Mouse (Mus musculus) myocyte (in vitro differentiated cells): ENCODE data around the gene Snapc4.

Source experiments
- MAX ChIP-seq: IDR thresholded peaks from one replicate; pipeline ENCODE4 v1.6.1; 2011; ENCODE audit warnings: low read depth, mild to moderate bottlenecking, control low read depth
- MYOD1 ChIP-seq, 3 experiments: IDR thresholded peaks; one replicate each; pipeline ENCODE4 v1.6.1; 2011; ENCODE audit warnings: control low read depth in 2 of 3, low read depth in 2 of 3, mild to moderate bottlenecking in 2 of 3, moderate library complexity in 1 of 3; ENCODE audit not compliant: insufficient read length in 2 of 3, control insufficient read depth in 1 of 3
- POLR2A ChIP-seq: IDR thresholded peaks from one replicate; pipeline ENCODE4 v1.6.1; 2011; ENCODE audit warnings: low read depth, mild to moderate bottlenecking, control low read depth, moderate library complexity; ENCODE audit not compliant: insufficient read length
- POLR2AphosphoS2 ChIP-seq: IDR thresholded peaks from one replicate; pipeline ENCODE4 v1.6.1; 2011; ENCODE audit warnings: low read depth, control low read depth; ENCODE audit not compliant: insufficient read length

- peak in 1 of 3 experiments; percentile 58 for TF ChIP-seq MYOD1 (IDR thresholded peaks at IDR 0.05; ENCODE audit: control insufficient read depth in 1 of 3, insufficient read length in 2 of 3, low read depth in 2 of 3)
- peak; percentile 94 for TF ChIP-seq POLR2A
- TF ChIP-seq POLR2AphosphoS2 = peak; percentile 95
- no peak for TF ChIP-seq MAX
Observed at GRCm38 (mm10) chr2:26389154-26389690, 8.8 kb upstream of the Snapc4 start, which contains the start of the genes Entr1 and Pmpca.
